Mouse (Mus musculus) kidney, postnatal 4 days (tissue): ENCODE measurements around the gene Syt13.

Experiments
- DNase-seq, 2 experiments: peaks; one replicate each; pipeline ENCODE4 v3.0.0; 2021; ENCODE audit warnings: mixed read lengths in 2 of 2

The Syt13 gene

DNA sequence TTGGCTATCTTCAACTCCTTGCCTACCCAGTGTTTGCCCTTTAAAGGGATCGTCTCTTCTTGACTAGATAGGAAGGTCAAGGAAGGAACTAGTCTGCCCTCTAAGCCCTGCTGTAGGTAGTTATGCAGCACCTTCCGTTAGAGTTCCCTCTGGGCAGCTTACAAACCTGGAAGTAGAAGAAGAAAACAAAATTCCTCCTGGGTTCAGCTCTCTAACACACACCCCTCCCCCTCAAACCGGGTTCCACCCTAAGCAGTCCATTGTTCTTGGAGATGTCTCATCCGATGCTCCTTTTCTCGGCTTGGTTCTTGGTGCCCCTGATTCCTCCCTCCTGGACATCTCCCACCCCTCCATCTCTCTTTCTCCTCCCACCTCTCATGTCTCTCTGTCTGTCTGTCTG is 14.8 kb downstream of the Syt13 start:
- no peak for DNase-seq

- DNase-seq: no peak
Observed at GRCm38 (mm10) chr2:92931061-92931460, 16.2 kb downstream of the Syt13 start.

DNA sequence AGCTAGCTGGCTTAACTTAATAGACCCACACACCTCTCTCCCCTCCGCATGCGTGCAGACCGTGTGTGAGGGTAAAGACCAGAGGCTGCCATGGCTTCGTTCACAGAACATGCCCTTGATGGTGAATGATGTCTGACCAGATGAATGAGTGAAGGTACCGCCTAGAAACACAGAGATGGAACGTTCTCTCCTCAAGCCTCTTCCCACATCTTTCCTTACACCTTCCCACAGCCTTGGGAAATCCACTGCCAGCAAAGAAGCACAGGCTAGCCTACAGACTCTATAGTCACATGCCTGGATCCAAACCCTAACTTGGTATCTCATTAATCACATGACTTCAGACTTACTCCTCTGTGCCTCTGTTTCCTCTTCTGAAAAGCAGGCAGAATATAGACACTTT is 18.5 kb downstream of the Syt13 start:
- DNase-seq: no peak

DNA sequence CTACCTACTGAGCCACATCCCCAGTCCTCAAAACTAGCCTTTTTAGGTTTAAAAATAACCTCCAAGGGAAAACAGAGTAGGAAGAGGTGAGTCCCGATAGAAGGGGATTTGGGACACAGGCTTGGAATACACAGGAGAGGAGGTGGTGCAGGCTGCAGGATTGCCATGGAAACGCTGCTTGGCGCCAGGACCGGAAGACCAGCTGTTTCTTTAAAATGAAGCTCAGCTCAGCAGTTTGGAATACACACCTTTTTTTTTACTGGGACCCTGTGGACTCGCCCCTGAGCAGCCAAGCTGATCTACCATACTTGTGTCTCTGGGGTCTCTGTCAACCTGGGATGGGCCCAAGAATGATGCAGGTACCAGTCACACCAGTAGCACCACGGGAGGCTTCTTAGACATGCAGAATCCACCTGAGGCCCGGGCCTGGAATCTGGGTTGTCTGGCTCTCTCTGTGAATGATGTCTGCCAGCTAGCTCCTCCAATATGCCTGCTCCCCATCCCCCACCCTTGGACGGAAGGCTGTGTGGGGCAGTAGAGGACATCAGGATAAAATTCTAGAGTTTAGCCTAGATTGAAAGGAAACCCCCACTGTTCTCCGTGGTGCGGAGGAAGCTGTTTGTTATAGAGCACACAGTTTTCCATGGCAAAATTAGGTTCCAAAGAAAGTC is 19.5 kb downstream of the Syt13 start:
- peak; percentile 37 for DNase-seq

DNA sequence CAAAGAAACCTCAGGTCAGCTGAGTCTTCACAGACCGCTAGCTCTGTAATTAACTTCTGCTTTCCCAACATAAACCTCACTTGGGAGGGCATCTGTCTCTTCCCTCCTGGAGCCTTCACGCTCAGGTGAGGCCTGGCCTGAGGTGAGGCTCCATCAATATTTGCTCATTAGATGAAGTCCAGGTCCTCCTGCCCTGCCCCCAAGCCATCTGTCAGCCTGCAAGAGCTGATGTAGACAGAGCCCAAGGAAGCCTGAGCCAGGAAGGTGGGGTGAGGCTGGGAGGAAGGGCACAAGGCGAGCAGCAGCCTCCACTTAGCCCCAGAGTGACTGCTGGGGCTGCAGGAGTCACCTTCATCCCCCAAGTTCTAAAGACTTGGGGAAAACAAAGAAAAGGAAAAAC is 20.6 kb downstream of the Syt13 start:
- peak in 1 of 2 experiments; percentile 15 for DNase-seq

- no peak for DNase-seq
Observed at GRCm38 (mm10) chr2:92938063-92938462, 23.2 kb downstream of the Syt13 start.

GRCm38 (mm10) chr2:92938827-92939226 is 23.9 kb downstream of the Syt13 start:
- no peak for DNase-seq

GRCm38 (mm10) chr2:92940963-92941362 is 26.1 kb downstream of the Syt13 start:
- no peak for DNase-seq

- no peak for DNase-seq
Observed at GRCm38 (mm10) chr2:92941463-92941862, 26.6 kb downstream of the Syt13 start.

- DNase-seq: no peak
Observed at GRCm38 (mm10) chr2:92943406-92943805, 28.5 kb downstream of the Syt13 start.

GRCm38 (mm10) chr2:92944356-92944755 is 29.5 kb downstream of the Syt13 start:
- DNase-seq: no peak

DNA sequence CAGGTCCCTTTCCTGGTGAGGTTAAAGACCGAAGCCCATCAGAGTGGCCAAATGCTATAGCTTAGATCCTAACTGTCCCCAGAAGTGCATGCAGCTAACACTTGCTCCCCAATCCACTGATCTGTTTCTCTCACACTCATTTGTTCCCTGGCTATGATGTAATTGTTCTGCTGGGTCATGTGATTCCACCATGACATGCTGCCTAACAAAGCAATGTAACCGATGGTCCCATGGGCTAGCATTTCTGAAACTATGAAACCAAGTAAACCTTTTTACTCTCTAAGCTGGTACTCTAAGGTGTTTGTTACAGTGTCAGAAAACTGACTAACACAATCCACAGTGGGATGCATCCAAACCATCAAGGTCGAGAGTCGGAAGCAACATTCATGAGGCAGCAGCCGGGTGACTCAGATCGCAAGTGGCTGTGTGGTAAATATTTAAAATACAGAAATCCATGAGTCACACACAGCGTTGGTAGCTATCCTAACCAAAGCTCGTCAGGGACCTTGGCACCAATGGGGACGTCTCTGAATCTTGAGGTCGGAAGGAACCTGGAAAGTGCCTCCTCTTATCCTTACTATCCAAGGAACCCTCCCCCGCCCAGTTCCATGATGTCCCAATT is 30.3 kb downstream of the Syt13 start:
- no peak for DNase-seq

DNA sequence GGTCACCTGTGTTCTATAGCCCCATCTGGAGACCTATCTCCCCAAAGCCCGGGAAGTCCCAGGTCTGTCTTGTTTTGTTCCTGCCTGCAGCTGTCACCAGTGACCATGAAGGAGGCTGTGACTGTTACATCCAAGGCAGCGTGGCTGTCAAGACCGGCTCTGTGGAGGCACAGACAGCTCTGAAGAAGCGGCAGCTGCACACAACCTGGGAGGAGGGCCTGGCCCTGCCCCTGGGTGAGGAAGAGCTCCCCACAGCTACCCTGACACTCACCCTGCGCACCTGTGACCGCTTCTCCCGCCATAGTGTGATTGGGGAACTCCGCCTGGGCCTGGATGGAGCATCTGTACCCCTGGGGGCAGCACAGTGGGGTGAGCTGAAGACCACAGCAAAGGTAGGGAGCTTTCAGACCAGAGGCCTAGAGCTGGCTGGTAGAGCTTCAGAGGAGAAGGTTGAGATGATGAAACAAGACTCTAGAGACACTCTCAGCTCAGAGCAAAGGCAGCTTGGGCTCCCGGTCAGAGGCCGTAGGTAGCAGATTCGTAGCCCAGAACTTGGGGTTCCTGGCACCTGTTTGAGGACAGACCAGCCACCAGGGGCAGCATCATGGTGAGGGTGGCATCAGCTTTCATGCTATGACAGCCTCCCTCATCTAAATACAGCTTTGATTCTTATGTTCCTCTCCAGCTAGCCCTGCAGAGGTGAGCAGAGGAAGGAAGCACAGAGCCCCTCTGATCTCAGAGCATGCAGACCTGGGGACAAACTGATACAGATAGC is 31.1 kb downstream of the Syt13 start:
- no peak for DNase-seq

DNA sequence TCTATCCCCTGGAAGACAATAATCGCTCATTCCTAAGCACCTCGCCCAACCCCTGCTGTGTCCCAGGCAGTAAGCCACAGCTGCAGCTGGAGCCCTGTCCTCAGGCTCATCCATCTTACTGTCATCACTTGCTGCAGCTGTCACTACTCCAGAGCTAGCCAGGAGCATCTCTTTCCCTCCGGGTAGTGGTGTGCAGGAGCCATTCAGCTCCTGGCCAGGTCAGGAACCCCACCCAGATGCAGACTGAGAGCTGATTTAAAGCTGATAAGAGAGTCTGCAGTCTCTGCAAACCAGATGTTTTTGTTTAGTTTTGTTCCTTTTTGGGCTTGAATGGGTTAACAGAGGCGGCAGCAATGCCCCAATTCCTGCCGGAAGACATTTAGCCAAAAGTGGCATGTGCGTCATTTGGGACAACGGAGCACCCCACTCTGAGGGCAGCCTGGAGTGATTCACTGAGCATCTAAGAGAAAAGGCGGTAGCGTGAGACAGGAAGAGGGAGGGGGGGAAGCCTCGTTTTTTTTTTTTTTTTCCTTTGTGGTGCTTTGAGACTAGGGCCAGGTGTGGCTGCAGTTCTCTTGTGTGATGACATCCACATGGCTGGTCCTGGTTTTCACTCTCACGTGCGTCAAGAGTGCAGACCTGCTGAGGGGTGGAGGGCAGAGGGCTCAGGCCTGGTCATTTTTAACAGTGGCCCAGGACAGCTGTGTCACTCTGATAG is 33.2 kb downstream of the Syt13 start:
- DNase-seq: peak; percentile 20 to 25

DNA sequence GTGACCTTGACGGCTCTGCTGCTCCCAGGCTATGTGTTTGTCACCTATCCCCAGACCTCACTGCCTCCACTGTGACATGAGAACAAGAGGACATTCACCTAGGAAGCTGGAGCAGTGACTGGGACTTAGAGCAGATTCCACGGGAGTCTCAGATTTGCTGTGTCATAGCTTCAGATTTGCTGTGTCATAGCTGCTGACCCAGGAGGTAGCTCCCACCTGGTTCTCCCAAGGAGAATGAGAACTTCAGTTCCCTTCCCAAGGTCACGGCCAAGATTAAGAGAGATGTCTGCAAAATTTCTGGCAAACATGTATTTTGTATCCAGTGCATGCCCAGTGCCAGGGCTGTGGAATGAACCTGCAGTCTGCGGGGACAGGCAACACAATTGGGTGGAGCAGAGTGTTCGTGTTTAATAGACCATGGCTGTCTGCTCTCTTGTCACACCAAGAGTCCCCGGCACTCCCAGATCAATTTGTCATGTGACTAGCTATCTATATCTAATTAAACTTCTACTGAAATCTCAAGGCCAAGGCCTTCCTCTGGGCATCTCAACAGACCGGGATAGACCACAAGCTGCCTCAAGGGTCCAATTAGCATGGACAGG is 33.9 kb downstream of the Syt13 start:
- no peak for DNase-seq

DNA sequence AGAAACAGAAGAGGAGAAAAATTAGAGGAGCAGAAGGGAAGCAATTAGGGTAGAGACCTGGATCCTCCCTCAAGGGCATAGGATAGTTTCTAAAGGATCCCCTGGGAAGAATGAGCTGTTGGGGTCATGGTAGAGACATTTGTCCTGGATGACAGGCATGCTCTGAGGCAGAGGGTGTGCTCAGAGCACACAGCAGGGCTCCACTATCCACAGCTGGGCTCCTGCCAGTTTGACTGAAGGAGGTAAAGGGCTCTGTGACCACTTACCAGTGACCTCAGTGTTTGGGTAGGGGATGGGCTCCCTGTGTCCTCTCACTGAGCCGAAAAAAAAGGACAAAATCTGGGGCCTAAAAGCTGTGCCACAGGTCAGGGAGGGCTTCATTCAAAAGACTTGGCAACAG is 34.6 kb downstream of the Syt13 start:
- no peak for DNase-seq

DNA sequence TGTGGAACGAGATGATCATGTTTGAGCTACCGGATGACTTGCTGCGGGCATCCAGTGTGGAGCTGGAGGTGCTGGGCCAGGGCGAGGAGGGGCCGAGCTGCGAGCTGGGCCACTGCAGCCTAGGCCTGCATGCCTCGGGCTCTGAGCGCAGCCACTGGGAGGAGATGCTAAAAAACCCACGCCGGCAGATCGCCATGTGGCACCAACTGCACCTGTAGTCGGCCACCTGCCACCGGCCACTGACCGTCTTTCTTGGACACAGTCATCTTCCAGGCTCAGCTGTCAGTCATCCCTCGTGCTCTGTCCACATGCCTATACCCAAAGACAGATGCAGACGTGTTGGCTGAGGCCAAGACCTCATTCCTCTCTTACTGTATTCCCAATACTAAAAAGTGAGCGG is 38.6 kb downstream of the Syt13 start:
- DNase-seq: no peak

DNA sequence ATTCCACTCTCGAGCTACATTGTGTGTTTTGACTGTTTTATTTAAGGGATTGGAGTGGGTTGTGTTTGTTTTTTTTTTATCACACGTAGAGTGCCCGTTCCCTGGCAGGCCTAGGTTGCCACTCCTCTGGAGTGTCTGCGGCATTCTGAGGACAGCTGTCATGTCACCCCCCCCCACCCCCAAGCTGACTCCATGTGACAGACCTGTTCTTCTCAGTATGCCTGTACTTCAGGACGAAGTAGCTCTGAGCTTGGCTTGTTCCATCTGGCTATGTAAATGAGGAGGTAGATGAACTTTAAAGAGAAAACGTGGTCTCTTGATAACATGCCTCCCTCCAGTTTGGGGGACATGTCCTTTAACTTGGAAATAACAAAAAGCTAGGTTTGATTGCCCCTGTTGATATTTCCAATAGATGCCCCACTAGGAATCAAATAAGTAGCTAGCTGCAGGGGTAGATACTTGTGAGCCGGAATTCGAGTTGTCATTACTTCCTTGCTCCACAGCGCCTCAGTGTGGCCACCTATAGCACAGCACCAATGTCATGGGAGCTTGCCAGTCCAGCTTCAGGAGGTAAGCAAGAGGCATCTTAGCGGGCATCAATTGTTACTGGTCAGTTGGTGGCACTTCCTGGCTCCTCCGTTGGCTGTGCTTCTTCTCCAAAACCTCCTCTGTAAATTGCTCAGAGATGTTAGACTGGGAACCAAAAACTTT is 39.7 kb downstream of the Syt13 start:
- DNase-seq: peak; percentile 85 to 86

GRCm38 (mm10) chr2:92956943-92957342 is 42.0 kb downstream of the Syt13 start:
- no peak for DNase-seq

GRCm38 (mm10) chr2:92958640-92959039 is 43.7 kb downstream of the Syt13 start:
- DNase-seq: no peak

DNA sequence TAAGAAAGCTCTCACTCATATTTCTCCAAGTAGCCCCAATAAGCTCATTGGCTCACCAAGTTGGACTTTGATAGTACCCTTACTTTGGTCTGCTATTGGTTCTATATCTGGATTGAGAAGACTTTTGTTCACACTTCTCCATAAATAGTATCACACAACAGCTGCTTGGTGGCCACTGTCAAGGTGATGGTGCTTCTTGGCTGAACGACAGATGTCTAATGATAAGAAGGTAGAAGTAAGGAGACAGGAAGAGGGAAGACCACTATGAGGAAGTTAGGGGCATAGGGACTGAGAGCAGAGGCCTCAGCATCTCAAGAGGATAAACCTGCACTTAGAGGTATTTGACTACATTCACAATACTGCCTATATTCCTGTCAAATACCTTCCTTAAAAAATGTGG is 49.4 kb downstream of the Syt13 start:
- DNase-seq: no peak

DNA sequence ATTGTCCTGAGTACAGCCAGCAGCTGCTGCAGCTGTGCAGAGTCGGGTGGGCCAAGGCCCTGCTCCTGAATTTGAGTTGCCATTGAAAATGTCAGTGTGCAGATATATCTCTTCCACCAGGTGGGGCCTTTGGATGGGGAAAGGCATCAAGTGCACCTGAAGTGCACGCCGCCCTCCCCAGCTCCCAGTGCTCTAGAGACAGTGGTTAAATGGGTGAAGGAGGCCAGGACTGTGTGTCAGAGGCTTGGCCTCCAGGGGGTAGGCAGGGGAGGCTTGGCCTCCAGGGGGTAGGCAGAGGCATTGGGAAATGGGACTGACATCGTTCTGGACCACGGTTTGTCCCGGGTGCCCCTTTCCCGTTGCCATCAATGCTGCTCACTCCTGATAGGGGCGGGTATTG is 51.4 kb downstream of the Syt13 start:
- DNase-seq: no peak
